Mouse (Mus musculus) MEL (cell line): ENCODE measurements around the gene Gmpr. TPM values are rescaled to one million over a fixed set of nuclear protein-coding genes. Genes with fewer than 3 reads are reported as not detected.

Experiments
- DNase-seq: peaks from one replicate; pipeline ENCODE4 v3.0.0; 2011; ENCODE audit warnings: low read depth, low spot score
- H3K27ac ChIP-seq: 2 replicates; pipeline ENCODE4 v1.5.1; 2012; ENCODE audit warnings: low read depth, mild to moderate bottlenecking, control low read depth, low read length, moderate library complexity; ENCODE audit not compliant: control insufficient read depth
- H3K27me3 ChIP-seq, 2 experiments: fragments of 150-350 bp in 1 of 2; sonication (generic) in 1 of 2; 2 replicates each; pipeline ENCODE4 v1.6.1; 2012; ENCODE audit warnings: low read length in 2 of 2, mild to moderate bottlenecking in 2 of 2, improper control_type of control experiment in 1 of 2, moderate library complexity in 1 of 2; ENCODE audit not compliant: insufficient read depth in 2 of 2, control insufficient read depth in 1 of 2
- H3K36me3 ChIP-seq, 2 experiments: 2 replicates each; pipeline ENCODE4 v1.6.1; 2012 to 2014; ENCODE audit warnings: low read length in 2 of 2, improper control_type of control experiment in 1 of 2, inconsistent platforms in 1 of 2, mild to moderate bottlenecking in 1 of 2; ENCODE audit not compliant: insufficient read depth in 2 of 2, control insufficient read depth in 1 of 2
- H3K4me1 ChIP-seq, 2 experiments: fragments of 150-350 bp in 1 of 2; sonication (generic) in 1 of 2; 2 replicates each; pipeline ENCODE4 v1.6.1; 2012; ENCODE audit warnings: low read length in 2 of 2, improper control_type of control experiment in 1 of 2, mild to moderate bottlenecking in 1 of 2; ENCODE audit not compliant: insufficient read depth in 2 of 2, control insufficient read depth in 1 of 2
- H3K4me3 ChIP-seq, 2 experiments: fragments of 150-350 bp in 1 of 2; sonication (generic) in 1 of 2; 2 replicates each; pipeline ENCODE4 v1.5.1; 2012; ENCODE audit warnings: low read depth in 2 of 2, low read length in 2 of 2, mild to moderate bottlenecking in 2 of 2, moderate library complexity in 2 of 2, control low read depth in 1 of 2, improper control_type of control experiment in 1 of 2; ENCODE audit not compliant: control insufficient read depth in 1 of 2, insufficient read depth in 1 of 2
- H3K79me2 ChIP-seq: 2 replicates; pipeline ENCODE4 v1.6.1; 2012; ENCODE audit warnings: mild to moderate bottlenecking, low read length, moderate library complexity; ENCODE audit not compliant: control insufficient read depth, poor library complexity, insufficient read depth
- H3K9ac ChIP-seq: 2 replicates; pipeline ENCODE4 v1.6.1; 2012; ENCODE audit warnings: low read depth, mild to moderate bottlenecking, control low read depth, low read length, moderate library complexity; ENCODE audit not compliant: control insufficient read depth, poor library complexity, severe bottlenecking
- H3K9me3 ChIP-seq: fragments of 150-350 bp; sonication (generic); replicated peaks from 2 replicates; pipeline ENCODE4 v1.6.1; 2012; ENCODE audit warnings: mild to moderate bottlenecking, low read length, improper control_type of control experiment, moderate library complexity; ENCODE audit not compliant: insufficient read depth
- CHD1 ChIP-seq: IDR thresholded peaks from 2 replicates; pipeline ENCODE4 v1.6.1; 2012; ENCODE audit warnings: low read depth, mild to moderate bottlenecking, inconsistent platforms, low read length, improper control_type of control experiment
- CHD2 ChIP-seq: IDR thresholded peaks from 2 replicates; pipeline ENCODE4 v1.6.1; 2011; ENCODE audit warnings: low read length, improper control_type of control experiment
- CTCF ChIP-seq, 3 experiments: IDR thresholded peaks in 2 of 3; conservative IDR thresholded peaks in 1 of 3; 2 replicates each; pipeline ENCODE4 v1.5.1; 2011 to 2012; ENCODE audit warnings: low read length in 3 of 3, low read depth in 2 of 3, mild to moderate bottlenecking in 2 of 3, improper control_type of control experiment in 1 of 3, inconsistent platforms in 1 of 3, mixed read lengths in 1 of 3, moderate library complexity in 1 of 3; ENCODE audit not compliant: control insufficient read depth in 1 of 3, insufficient read depth in 1 of 3, poor library complexity in 1 of 3, severe bottlenecking in 1 of 3
- E2F4 ChIP-seq: IDR thresholded peaks from 2 replicates; pipeline ENCODE4 v1.6.1; 2011; ENCODE audit warnings: low read depth, low read length, improper control_type of control experiment, borderline replicate concordance
- ELF1 ChIP-seq: IDR thresholded peaks from 2 replicates; pipeline ENCODE4 v1.6.1; 2014; ENCODE audit warnings: low read depth, mild to moderate bottlenecking, inconsistent platforms, low read length, improper control_type of control experiment, moderate library complexity
- EP300 ChIP-seq, 2 experiments: IDR thresholded peaks; 2 replicates each; pipeline ENCODE4 v1.6.1; 2011; ENCODE audit warnings: improper control_type of control experiment in 2 of 2, low read length in 2 of 2, low read depth in 1 of 2, mild to moderate bottlenecking in 1 of 2
- ETS1 ChIP-seq: IDR thresholded peaks from 2 replicates; pipeline ENCODE4 v1.6.1; 2012; ENCODE audit warnings: low read depth, mild to moderate bottlenecking, inconsistent platforms, low read length, improper control_type of control experiment, moderate library complexity
- GATA1 ChIP-seq: IDR thresholded peaks from 2 replicates; pipeline ENCODE4 v1.6.1; 2011; ENCODE audit warnings: low read depth, low read length, improper control_type of control experiment
- JUND ChIP-seq: IDR thresholded peaks from 2 replicates; pipeline ENCODE4 v1.6.1; 2011; ENCODE audit warnings: low read depth, mild to moderate bottlenecking, improper control_type of control experiment, low read length
- MAFK ChIP-seq: IDR thresholded peaks from 2 replicates; pipeline ENCODE4 v1.6.1; 2011; ENCODE audit warnings: low read depth, mild to moderate bottlenecking, low read length, improper control_type of control experiment, borderline replicate concordance
- MAZ ChIP-seq: IDR thresholded peaks from 2 replicates; pipeline ENCODE4 v1.6.1; 2012; ENCODE audit warnings: low read depth, mild to moderate bottlenecking, inconsistent platforms, low read length, improper control_type of control experiment
- MEF2A ChIP-seq: IDR thresholded peaks from 2 replicates; pipeline ENCODE4 v1.6.1; 2014; ENCODE audit warnings: low read depth, mild to moderate bottlenecking, inconsistent platforms, low read length, improper control_type of control experiment; ENCODE audit not compliant: poor library complexity, insufficient replicate concordance, severe bottlenecking; ENCODE audit errors: extremely low read depth
- MYB ChIP-seq: IDR thresholded peaks from 2 replicates; pipeline ENCODE4 v1.6.1; 2011; ENCODE audit warnings: mild to moderate bottlenecking, low read depth, low read length, improper control_type of control experiment
- NELFE ChIP-seq: IDR thresholded peaks from 2 replicates; pipeline ENCODE4 v1.6.1; 2011; ENCODE audit warnings: low read depth, low read length, improper control_type of control experiment
- NRF1 ChIP-seq: IDR thresholded peaks from 2 replicates; pipeline ENCODE4 v1.6.1; 2014; ENCODE audit warnings: low read depth, mild to moderate bottlenecking, inconsistent platforms, low read length, improper control_type of control experiment, moderate library complexity; ENCODE audit not compliant: poor library complexity, insufficient read depth, severe bottlenecking
- POLR2A ChIP-seq, 2 experiments: IDR thresholded peaks; 2 replicates each; pipeline ENCODE4 v1.6.1; 2011 to 2012; ENCODE audit warnings: low read length in 2 of 2, mild to moderate bottlenecking in 2 of 2, control low read depth in 1 of 2, improper control_type of control experiment in 1 of 2, low read depth in 1 of 2, moderate library complexity in 1 of 2; ENCODE audit not compliant: control insufficient read depth in 1 of 2, insufficient read depth in 1 of 2, poor library complexity in 1 of 2
- POLR2AphosphoS2 ChIP-seq: IDR thresholded peaks from 2 replicates; pipeline ENCODE4 v1.6.1; 2011; ENCODE audit warnings: low read length, improper control_type of control experiment
- POLR2AphosphoS5 ChIP-seq: IDR thresholded peaks from 2 replicates; pipeline ENCODE4 v1.6.1; 2012; ENCODE audit warnings: low read depth, borderline replicate concordance, mild to moderate bottlenecking, inconsistent platforms, low read length, moderate library complexity, mixed read lengths
- RAD21 ChIP-seq: IDR thresholded peaks from 2 replicates; pipeline ENCODE4 v1.6.1; 2011; ENCODE audit warnings: mild to moderate bottlenecking, low read depth, low read length, improper control_type of control experiment
- RCOR1 ChIP-seq: IDR thresholded peaks from 2 replicates; pipeline ENCODE4 v1.6.1; 2012; ENCODE audit warnings: low read depth, mild to moderate bottlenecking, inconsistent platforms, low read length, improper control_type of control experiment
- SIN3A ChIP-seq: IDR thresholded peaks from 2 replicates; pipeline ENCODE4 v1.6.1; 2012; ENCODE audit warnings: low read length, improper control_type of control experiment, inconsistent platforms
- SMC3 ChIP-seq: IDR thresholded peaks from 2 replicates; pipeline ENCODE4 v1.6.1; 2011; ENCODE audit warnings: low read depth, low read length, improper control_type of control experiment
- TAL1 ChIP-seq: IDR thresholded peaks from 2 replicates; pipeline ENCODE4 v1.6.1; 2012; ENCODE audit warnings: mild to moderate bottlenecking, inconsistent platforms, low read length, moderate library complexity, mixed read lengths
- TBP ChIP-seq: IDR thresholded peaks from 2 replicates; pipeline ENCODE4 v1.8.0; 2011; ENCODE audit warnings: low read depth, low read length, improper control_type of control experiment
- TCF12 ChIP-seq: IDR thresholded peaks from 2 replicates; pipeline ENCODE4 v1.6.1; 2014; ENCODE audit warnings: low read depth, mild to moderate bottlenecking, inconsistent platforms, low read length, improper control_type of control experiment, moderate library complexity
- USF1 ChIP-seq: IDR thresholded peaks from 2 replicates; pipeline ENCODE4 v1.6.1; 2014; ENCODE audit warnings: low read depth, mild to moderate bottlenecking, inconsistent platforms, low read length, improper control_type of control experiment, moderate library complexity
- USF2 ChIP-seq, 2 experiments: IDR thresholded peaks; 2 replicates each; pipeline ENCODE4 v1.6.1; 2011 to 2012; ENCODE audit warnings: improper control_type of control experiment in 2 of 2, low read length in 2 of 2, borderline replicate concordance in 1 of 2, inconsistent platforms in 1 of 2, low read depth in 1 of 2, mild to moderate bottlenecking in 1 of 2; ENCODE audit not compliant: insufficient read depth in 1 of 2
- ZC3H11A ChIP-seq: IDR thresholded peaks from 2 replicates; pipeline ENCODE4 v1.6.1; 2012; ENCODE audit warnings: low read depth, mild to moderate bottlenecking, inconsistent platforms, low read length, improper control_type of control experiment
- ZKSCAN1 ChIP-seq: IDR thresholded peaks from 2 replicates; pipeline ENCODE4 v1.6.1; 2012; ENCODE audit warnings: low read depth, mild to moderate bottlenecking, inconsistent platforms, low read length, improper control_type of control experiment, moderate library complexity
- ZNF384 ChIP-seq: IDR thresholded peaks from 2 replicates; pipeline ENCODE4 v1.6.1; 2012; ENCODE audit warnings: low read depth, mild to moderate bottlenecking, inconsistent platforms, low read length, improper control_type of control experiment
- polyA plus RNA-seq, 2 experiments: library from polyadenylated mRNA; stranded (reverse) in 1 of 2; unstranded in 1 of 2; fragments of >175 nt in 1 of 2; fragments of >200 nt in 1 of 2; gene quantifications; 2 replicates each; pipeline versions ENCODE4 v1.2.1 to v1.2.4; 2012; ENCODE audit warnings: low replicate concordance in 2 of 2, low read depth in 1 of 2; ENCODE audit not compliant: insufficient read length in 2 of 2, insufficient read depth in 1 of 2, missing spikeins in 1 of 2
- total RNA-seq: library from RNA; depleted of rRNA; stranded (reverse); fragments of 300-350 nt; gene quantifications from 2 replicates; pipeline ENCODE4 v1.2.3, GENCODE M21; 2012

The Gmpr gene
- total and polyA plus RNA-seq, 3 experiments, result 64.2 to 130 TPM; not detected in 1

DNA sequence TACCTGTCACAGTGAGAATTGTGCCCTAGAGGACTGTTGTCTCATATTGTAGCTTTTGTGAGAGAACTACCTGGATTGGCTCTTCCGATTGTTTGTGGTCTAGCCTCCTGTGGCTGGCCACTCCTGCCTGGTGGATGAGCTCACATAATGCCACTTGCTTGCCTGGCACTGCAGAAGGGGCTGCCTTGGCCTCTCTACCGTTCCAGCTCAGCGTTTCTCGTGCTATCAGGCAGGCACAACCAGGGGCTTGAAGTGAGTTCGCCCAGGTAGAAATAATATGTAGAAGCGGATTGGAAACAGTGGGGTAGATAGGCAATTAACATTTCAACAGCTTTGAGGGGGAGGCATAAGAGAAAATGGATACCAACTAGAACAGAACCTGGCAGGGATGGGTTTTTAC lies 2.1 kb downstream of the Gmpr start:
- Histone ChIP-seq H3K4me3 (no peak overlapping the region), H3K9ac (no peak overlapping the region), H3K27ac (no peak overlapping the region)

DNA sequence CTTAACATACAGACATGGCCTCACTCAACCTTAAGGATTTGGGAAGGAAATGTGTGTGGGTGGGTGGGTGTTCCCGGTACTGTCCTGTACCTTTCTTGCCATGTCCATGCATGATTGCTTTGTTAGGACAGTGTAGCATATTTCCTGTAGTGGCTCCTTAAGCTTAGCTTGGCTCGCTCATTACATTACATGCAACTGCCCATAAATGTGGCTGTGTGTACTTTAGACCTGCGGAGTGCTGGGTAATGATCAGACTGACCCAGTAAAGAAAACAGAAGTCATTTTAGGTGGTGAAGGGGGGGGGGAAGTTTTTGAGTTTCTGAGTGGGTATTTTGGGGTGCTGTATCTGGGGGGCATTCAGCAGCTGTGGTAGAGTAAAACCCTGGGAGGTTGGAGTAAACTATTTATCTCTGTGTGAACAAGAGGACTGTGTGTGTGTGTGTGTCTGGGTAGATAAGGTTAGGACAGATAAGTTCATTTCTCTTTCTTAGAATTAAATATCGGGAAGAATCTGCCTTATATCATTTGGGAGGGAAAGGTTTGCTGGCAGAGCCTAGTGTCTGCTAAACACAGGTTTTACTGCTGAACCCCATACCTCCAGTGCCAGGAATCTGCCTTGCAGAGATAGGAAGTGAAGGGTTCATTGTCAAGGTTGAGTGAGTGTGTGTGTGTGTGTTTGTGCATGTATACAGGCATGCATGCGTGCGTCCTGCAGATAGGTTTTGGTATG lies 4.6 kb downstream of the Gmpr start:
- Histone ChIP-seq H3K36me3 (peaks cover 0 to 27% of the 10 kb centered on the region in 2 experiments; a peak in 2 of 4 replicates), H3K4me1 (peaks cover 15 to 49% of the 10 kb centered on the region in 2 experiments), H3K79me2 (peaks cover 8% of the 10 kb centered on the region), H3K4me3 (peak overlapping the region in 1 of 2 experiments; percentile 48; a peak in 2 of 4 replicates), H3K9me3 (no peaks in the 10 kb centered on the region), H3K27me3 (no peaks in the 10 kb centered on the region), H3K27ac (peak overlapping the region; percentile 98), H3K9ac (peak overlapping the region; percentile 64)
- DNase-seq, result peak; percentile 89
- TF ChIP-seq SMC3, result no peak
- TF ChIP-seq TBP, result 0 out of 2 replicates have a peak, but pooled peaks have one; percentile 10
- 0 out of 2 replicates have a peak, but pooled peaks have one; percentile 27 for TF ChIP-seq MEF2A
- no peak for TF ChIP-seq NELFE
- peak; percentile 100 for TF ChIP-seq GATA1
- peak; percentile 90 for TF ChIP-seq TAL1
- TF ChIP-seq RCOR1, result peak; percentile 90
- peak; percentile 47; the same call in 1 of the 2 replicates for TF ChIP-seq MAFK
- TF ChIP-seq MYB, result no peak; the same call in 1 of the 2 replicates
- no peak for TF ChIP-seq USF1
- TF ChIP-seq E2F4, result no peak
- TF ChIP-seq CHD2, result no peak
- TF ChIP-seq POLR2A (IDR thresholded peaks at IDR 0.05; ENCODE audit: control insufficient read depth in 1 of 2, insufficient read depth in 1 of 2, low read depth in 1 of 2, low read length in 2 of 2, poor library complexity in 1 of 2), result no peak
- no peak for TF ChIP-seq NRF1
- TF ChIP-seq CTCF (IDR thresholded peaks at IDR 0.05 in 2 of 3, conservative IDR thresholded peaks at IDR 0.05 in 1 of 3; ENCODE audit: control insufficient read depth in 1 of 3, insufficient read depth in 1 of 3, low read depth in 2 of 3, low read length in 3 of 3, poor library complexity in 1 of 3, severe bottlenecking in 1 of 3), result no peak
- no peak for TF ChIP-seq POLR2AphosphoS2
- peak; percentile 37 for TF ChIP-seq ZNF384
- 0 out of 2 replicates have a peak, but pooled peaks have one; percentile 0 for TF ChIP-seq ZC3H11A
- TF ChIP-seq JUND, result no peak
- no peak for TF ChIP-seq USF2 (IDR thresholded peaks at IDR 0.05; ENCODE audit: borderline replicate concordance in 1 of 2, insufficient read depth in 1 of 2, low read depth in 1 of 2, low read length in 2 of 2)
- no peak for TF ChIP-seq ZKSCAN1
- TF ChIP-seq EP300 (IDR thresholded peaks at IDR 0.05; ENCODE audit: low read depth in 1 of 2, low read length in 2 of 2), result peak; percentile 95 to 96
- TF ChIP-seq SIN3A, result peak; percentile 68
- peak; percentile 93 for TF ChIP-seq MAZ
- TF ChIP-seq RAD21, result no peak
- no peak for TF ChIP-seq POLR2AphosphoS5
- TF ChIP-seq TCF12, result peak; percentile 98
- TF ChIP-seq CHD1, result no peak

More for the DNA sequence above, 2.1 kb downstream of the Gmpr start:
- TF ChIP-seq ETS1, result no peak
- no peak for TF ChIP-seq ZKSCAN1
- TF ChIP-seq ZC3H11A, result no peak
- TF ChIP-seq MYB, result no peak
- no peak for TF ChIP-seq ELF1
- TF ChIP-seq TAL1, result no peak
- Histone ChIP-seq H3K79me2 (peaks cover 2% of the 10 kb centered on the region; the same call in 1 of the 2 replicates), H3K27me3 (no peaks in the 10 kb centered on the region), H3K36me3 (peaks cover 0 to 15% of the 10 kb centered on the region in 2 experiments; a peak in 2 of 4 replicates), H3K4me1 (peaks cover 13 to 32% of the 10 kb centered on the region in 2 experiments), H3K9me3 (no peaks in the 10 kb centered on the region)
- no peak for DNase-seq
